Mouse (Mus musculus): ENCODE results near the gene Zfp865. TPM values are rescaled to one million over a fixed set of nuclear protein-coding genes. Genes with fewer than 3 reads are reported as not detected.
"Not testable (repeated sequence)": the region's sequence is repeated elsewhere in the genome, so short reads cannot be mapped to it uniquely, and the experiment has no call there.

Gene Zfp865
- 34.3 and 38.5 TPM in 2 replicates for total RNA-seq (2017)

- peak; percentile 87 for ATAC-seq (ENCODE audit: extremely low read depth, insufficient number of reproducible peaks, low FRiP score, poor library complexity, severe bottlenecking)
These were observed at the start of gene Zfp865, which contains the start of gene Ccdc106 for GRCm38 (mm10) chr7:5020000-5020681. Gene Zfp865, plus strand, starts transcription at chr7:5020376. Gene Ccdc106, plus strand, starts transcription at chr7:5020553.

GRCm38 (mm10) chr7:4971068-4971467 lies 49.1 kb upstream of the Zfp865 start, which contains the start of gene Sbk3:
Gene Sbk3, minus strand, starts transcription at chr7:4971168.
- no peak for ATAC-seq (ENCODE audit: extremely low read depth, insufficient number of reproducible peaks, low FRiP score, poor library complexity, severe bottlenecking)

GRCm38 (mm10) chr7:4971710-4972109 lies 48.5 kb upstream of the Zfp865 start:
- no peak for ATAC-seq (ENCODE audit: extremely low read depth, insufficient number of reproducible peaks, low FRiP score, poor library complexity, severe bottlenecking)

GRCm38 (mm10) chr7:4972321-4973047 lies 47.7 kb upstream of the Zfp865 start:
- ATAC-seq (ENCODE audit: extremely low read depth, insufficient number of reproducible peaks, low FRiP score, poor library complexity, severe bottlenecking), result no peak

- no peak for ATAC-seq (ENCODE audit: extremely low read depth, insufficient number of reproducible peaks, low FRiP score, poor library complexity, severe bottlenecking)
These were observed 44.7 kb upstream of the Zfp865 start for GRCm38 (mm10) chr7:4975455-4975854.

GRCm38 (mm10) chr7:4976832-4977231 lies 43.3 kb upstream of the Zfp865 start:
- no peak for ATAC-seq (ENCODE audit: extremely low read depth, insufficient number of reproducible peaks, low FRiP score, poor library complexity, severe bottlenecking)

GRCm38 (mm10) chr7:4988250-4988649 lies 31.9 kb upstream of the Zfp865 start:
- no peak for ATAC-seq (ENCODE audit: extremely low read depth, insufficient number of reproducible peaks, low FRiP score, poor library complexity, severe bottlenecking)

GRCm38 (mm10) chr7:4993347-4993998 lies 26.7 kb upstream of the Zfp865 start:
- ATAC-seq (ENCODE audit: extremely low read depth, insufficient number of reproducible peaks, low FRiP score, poor library complexity, severe bottlenecking), result no peak

- ATAC-seq (ENCODE audit: extremely low read depth, insufficient number of reproducible peaks, low FRiP score, poor library complexity, severe bottlenecking), result no peak
These were observed 26.0 kb upstream of the Zfp865 start for GRCm38 (mm10) chr7:4993999-4994788.

GRCm38 (mm10) chr7:4995268-4996002 lies 24.7 kb upstream of the Zfp865 start:
- no peak for ATAC-seq (ENCODE audit: extremely low read depth, insufficient number of reproducible peaks, low FRiP score, poor library complexity, severe bottlenecking)

GRCm38 (mm10) chr7:4996003-4996895 lies 23.9 kb upstream of the Zfp865 start, which contains the start of gene Zfp579:
Gene Zfp579, minus strand, starts transcription at chr7:4996158.
- peak; percentile 64 for ATAC-seq (ENCODE audit: extremely low read depth, insufficient number of reproducible peaks, low FRiP score, poor library complexity, severe bottlenecking)

GRCm38 (mm10) chr7:4996934-4997333 lies 23.2 kb upstream of the Zfp865 start:
- ATAC-seq (ENCODE audit: extremely low read depth, insufficient number of reproducible peaks, low FRiP score, poor library complexity, severe bottlenecking), result no peak

GRCm38 (mm10) chr7:4999876-5000275 lies 20.3 kb upstream of the Zfp865 start:
- 0 out of 2 replicates have a peak, but pooled peaks have one; percentile 43 for ATAC-seq (ENCODE audit: extremely low read depth, insufficient number of reproducible peaks, low FRiP score, poor library complexity, severe bottlenecking)

- not testable (repeated sequence) for ATAC-seq (ENCODE audit: extremely low read depth, insufficient number of reproducible peaks, low FRiP score, poor library complexity, severe bottlenecking)
These were observed 17.3 kb upstream of the Zfp865 start for GRCm38 (mm10) chr7:5002876-5003275.

- ATAC-seq (ENCODE audit: extremely low read depth, insufficient number of reproducible peaks, low FRiP score, poor library complexity, severe bottlenecking), result no peak
These were observed 11.9 kb upstream of the Zfp865 start for GRCm38 (mm10) chr7:5008229-5008628.

GRCm38 (mm10) chr7:5012681-5013513 lies 7.3 kb upstream of the Zfp865 start:
- no peak for ATAC-seq (ENCODE audit: extremely low read depth, insufficient number of reproducible peaks, low FRiP score, poor library complexity, severe bottlenecking)
